Mouse (Mus musculus) small intestine, adult 2 months (tissue): ENCODE results near the gene Rab11a.

Source experiments
- CTCF ChIP-seq: fragments of 200-500 bp; IDR thresholded peaks from 2 replicates; pipeline ENCODE4 v1.5.1; 2012; ENCODE audit warnings: low read depth, mild to moderate bottlenecking, control low read depth, inconsistent platforms, low read length, moderate library complexity, mixed read lengths; ENCODE audit not compliant: insufficient replicate concordance, insufficient read length; ENCODE audit errors: extremely low read depth
- POLR2A ChIP-seq: fragments of 200-500 bp; IDR thresholded peaks from 2 replicates; pipeline ENCODE4 v1.6.1; 2012; ENCODE audit warnings: low read depth, mild to moderate bottlenecking, control low read depth, inconsistent platforms, low read length, moderate library complexity

- TF ChIP-seq CTCF (no peak), POLR2A (no peak)
These were observed 27.3 kb upstream of the Rab11a start for GRCm38 (mm10) chr9:64764824-64765223.
